Mouse (Mus musculus): Measurements from ENCODE around the gene Gprc5d.

- no peak for TF ChIP-seq CTCF (IDR thresholded peaks at IDR 0.05; ENCODE audit: low read depth)
- no peak for TF ChIP-seq EP300 (IDR thresholded peaks at IDR 0.05; ENCODE audit: low read depth)
These were observed 48.2 kb upstream of the Gprc5d start for GRCm38 (mm10) chr6:135166262-135166661.
